8 mouse cellular contexts compared by ENCODE assay signal in the genomic region with DNA sequence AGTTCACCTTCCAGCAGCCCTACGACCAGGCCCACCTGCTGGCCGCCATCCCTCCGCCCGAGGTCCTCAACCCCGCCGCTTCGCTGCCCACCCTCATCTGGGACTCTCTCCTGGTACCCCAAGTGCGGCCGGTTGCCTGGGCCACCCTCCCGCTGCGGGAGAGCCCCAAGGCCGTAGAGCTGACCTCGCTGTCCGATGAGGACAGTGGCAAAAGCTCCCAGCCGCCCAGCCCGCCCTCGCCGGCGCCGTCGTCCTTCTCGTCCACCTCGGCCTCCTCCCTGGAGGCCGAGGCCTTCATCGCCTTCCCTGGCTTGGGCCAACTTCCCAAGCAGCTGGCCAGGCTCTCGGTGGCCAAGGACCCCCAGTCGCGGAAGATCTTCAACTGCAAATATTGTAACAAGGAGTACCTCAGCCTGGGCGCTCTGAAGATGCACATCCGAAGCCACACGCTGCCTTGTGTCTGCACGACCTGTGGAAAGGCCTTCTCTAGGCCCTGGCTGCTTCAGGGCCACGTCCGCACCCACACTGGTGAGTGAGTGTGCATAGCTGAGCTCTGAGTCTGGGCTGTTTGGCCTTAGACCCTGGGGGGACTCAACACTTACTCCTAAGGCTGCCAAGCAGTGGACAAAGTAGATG. TPM values are rescaled to one million over a fixed set of nuclear protein-coding genes. Genes with fewer than 3 reads are reported as not detected.
DNase-seq lines count a peak whose midpoint lies in the region; ATAC-seq and TF ChIP-seq lines count a peak whose summit lies in the region.

No protein-coding gene starts in this region.

- WGBS in forebrain, embryonic 11.5 days = 22% methylated on average over 34 of the region's 34 CpGs
- 50% methylated on average over 34 of the region's 34 CpGs for whole genome bisulfite sequencing in intestine, postnatal 0 days
- WGBS in neural tube, embryonic 13.5 days = 37% methylated on average over 34 of the region's 34 CpGs

- peaks cover 42% of the 10 kb centered on the region for H3K36me3 ChIP-seq in C2C12 (ENCODE audit: control insufficient read depth, insufficient read depth)
- no peaks in the 10 kb centered on the region for H3K36me3 ChIP-seq in forebrain, embryonic 11.5 days (ENCODE audit: control insufficient read depth, insufficient read depth, low read length)
- H3K36me3 ChIP-seq in intestine, postnatal 0 days (ENCODE audit: control insufficient read depth, insufficient read depth) = peaks cover 9% of the 10 kb centered on the region; the same call in 1 of the 2 replicates
- H3K36me3 ChIP-seq in neural tube, embryonic 13.5 days = no peaks in the 10 kb centered on the region

- intact Hi-C loops in gastrocnemius, adult 2 months (cut with DNase I) = loop anchor here (5.0 kb wide), 2 partner anchors 124 to 359 kb away; partner anchors contain the start of gene Gm20431

- H3K27me3 ChIP-seq in C2C12 (ENCODE audit: control insufficient read depth, insufficient read depth, insufficient read length) = no peaks in the 10 kb centered on the region
- peaks cover 38% of the 10 kb centered on the region for H3K27me3 ChIP-seq in forebrain, embryonic 11.5 days (ENCODE audit: control insufficient read depth, insufficient read depth, low read length)
- peaks cover 6% of the 10 kb centered on the region; the same call in 1 of the 2 replicates for H3K27me3 ChIP-seq in intestine, postnatal 0 days (replicated peaks; ENCODE audit: control insufficient read depth, insufficient read depth, low read length)
- H3K27me3 ChIP-seq in neural tube, embryonic 13.5 days = peaks cover 57% of the 10 kb centered on the region

- peaks cover 46% of the 10 kb centered on the region for H3K79me3 ChIP-seq in C2C12 (ENCODE audit: low read depth)

- H3K9ac ChIP-seq in forebrain, embryonic 11.5 days (ENCODE audit: low read length) = peak overlapping the region; percentile 9; the same call in 1 of the 2 replicates
- H3K9ac ChIP-seq in intestine, postnatal 0 days (ENCODE audit: low read depth, low read length) = peak overlapping the region; percentile 40; the same call in 1 of the 2 replicates
- peak overlapping the region; percentile 38 for H3K9ac ChIP-seq in neural tube, embryonic 13.5 days

- H3ac ChIP-seq in C2C12 (ENCODE audit: control insufficient read depth, insufficient read length, low read depth) = peak overlapping the region; percentile 80

- peak overlapping the region; percentile 71 for H3K4me2 ChIP-seq in forebrain, embryonic 11.5 days (ENCODE audit: low read depth, low read length, severe bottlenecking)
- H3K4me2 ChIP-seq in intestine, postnatal 0 days (replicated peaks; ENCODE audit: low read depth) = peak overlapping the region; percentile 84
- H3K4me2 ChIP-seq in neural tube, embryonic 13.5 days = peak overlapping the region; percentile 88

- H3K9me3 ChIP-seq in forebrain, embryonic 11.5 days (ENCODE audit: control insufficient read depth, low read length) = no peaks in the 10 kb centered on the region
- no peaks in the 10 kb centered on the region for H3K9me3 ChIP-seq in intestine, postnatal 0 days (ENCODE audit: control insufficient read depth)
- H3K9me3 ChIP-seq in neural tube, embryonic 13.5 days = no peaks in the 10 kb centered on the region

- H3K79me2 ChIP-seq in C2C12 (ENCODE audit: control insufficient read depth, insufficient read depth) = peaks cover 52% of the 10 kb centered on the region

- peak overlapping the region; percentile 82 for H3K4me3 ChIP-seq in gastrocnemius, adult 2 months
- peak overlapping the region; percentile 86 for H3K4me3 ChIP-seq in C2C12 (ENCODE audit: insufficient read depth, poor library complexity, severe bottlenecking)
- H3K4me3 ChIP-seq in forebrain, embryonic 11.5 days (ENCODE audit: low read depth, low read length) = peak overlapping the region; percentile 39
- peak overlapping the region; percentile 48 for H3K4me3 ChIP-seq in intestine, postnatal 0 days (ENCODE audit: low read depth, low read length)
- H3K4me3 ChIP-seq in neural tube, embryonic 13.5 days = peak overlapping the region; percentile 49

- H3K27ac ChIP-seq in gastrocnemius, adult 2 months = peak overlapping the region; percentile 86
- H3K27ac ChIP-seq in forebrain, embryonic 11.5 days (ENCODE audit: low read depth, low read length) = no peak overlapping the region
- peak overlapping the region; percentile 28; the same call in 1 of the 2 replicates for H3K27ac ChIP-seq in intestine, postnatal 0 days (ENCODE audit: low read depth, low read length)
- H3K27ac ChIP-seq in neural tube, embryonic 13.5 days (replicated peaks) = no peak overlapping the region

- no peak for TF ChIP-seq CTCF in gastrocnemius, adult 2 months (IDR thresholded peaks at IDR 0.05)
- TF ChIP-seq CTCF in C2C12 (IDR thresholded peaks at IDR 0.05; ENCODE audit: control insufficient read depth, insufficient read depth, insufficient read length) = no peak
- TF ChIP-seq CTCF in intestine, postnatal 0 days (IDR thresholded peaks at IDR 0.05; ENCODE audit: low read depth) = no peak

- DNase-seq in gastrocnemius, adult 2 months = peak; percentile 51
- no peak for DNase-seq in gastrocnemius, adult 8-10 months (ENCODE audit: low spot score in 2 of 2)
- peak; percentile 65 for DNase-seq in forebrain, embryonic 11.5 days (ENCODE audit: low spot score)
- no peak for DNase-seq in spleen, adult 12 weeks (ENCODE audit: low spot score)
- no peak for DNase-seq in frontal cortex, postnatal 14 days (ENCODE audit: low spot score in 2 of 2)

- peaks cover 27% of the 10 kb centered on the region; the same call in 1 of the 2 replicates for H3K4me1 ChIP-seq in forebrain, embryonic 11.5 days (replicated peaks; ENCODE audit: control insufficient read depth, insufficient read depth, low read length)
- H3K4me1 ChIP-seq in intestine, postnatal 0 days (replicated peaks; ENCODE audit: control insufficient read depth, insufficient read depth, low read length) = no peaks in the 10 kb centered on the region
- H3K4me1 ChIP-seq in neural tube, embryonic 13.5 days (replicated peaks) = peaks cover 58% of the 10 kb centered on the region

- no peak for ATAC-seq in forebrain, embryonic 11.5 days (replicated peaks; ENCODE audit: low FRiP score)
- ATAC-seq in intestine, postnatal 0 days = no peak
- 0 out of 2 replicates have a peak, but pooled peaks have one; percentile 8 for ATAC-seq in neural tube, embryonic 13.5 days (ENCODE audit: low read depth)

TF ChIP-seq in C2C12, 6 proteins besides CTCF, POLR2A, EP300 and RAD21:
- no peak for TF ChIP-seq MYOG (IDR thresholded peaks at IDR 0.05; ENCODE audit: control insufficient read depth, extremely low read depth, insufficient read length)
- TF ChIP-seq FOSL1 (IDR thresholded peaks at IDR 0.05; ENCODE audit: insufficient read depth, low read length, poor library complexity, severe bottlenecking) = no peak
- no peak for TF ChIP-seq MYOD1 (IDR thresholded peaks at IDR 0.05; ENCODE audit: control insufficient read depth, insufficient read length, low read depth)
- TF ChIP-seq USF1 (IDR thresholded peaks at IDR 0.05; ENCODE audit: low read depth) = no peak
- TF ChIP-seq MAX (IDR thresholded peaks at IDR 0.05) = no peak
- no peak for TF ChIP-seq CEBPB (IDR thresholded peaks at IDR 0.05; ENCODE audit: low read depth)

RNA-seq across cellular contexts. Expression of gene Snai1, which starts 0.8 kb away (rescaled TPM):
- 1 to 10 TPM; 1.1 to 1.2 TPM for total RNA-seq in gastrocnemius, adult 2 months (2021)
- under 1 TPM; 0.24 to 0.94 (median 0.65) TPM for total RNA-seq in gastrocnemius, adult 8-10 months (2022)
- 48.1 TPM for polyA plus RNA-seq in C2C12 (2012; fragmentation: generic; extraction: Trizol)
- polyA plus RNA-seq in forebrain, embryonic 11.5 days (2014; fragmentation: Nextera tagmentation; extraction: Ambion mirVana) = 25.1 and 27.8 TPM in 2 replicates
- polyA plus RNA-seq in intestine, postnatal 0 days (2015; fragmentation: Nextera tagmentation; extraction: Ambion mirVana) = 5.4 and 8.0 TPM in 2 replicates
- polyA plus RNA-seq in neural tube, embryonic 13.5 days (2015; fragmentation: Nextera tagmentation; extraction: Ambion mirVana) = 9.8 and 13.0 TPM in 2 replicates

RNA-seq across cellular contexts. Expression of gene Spata2, which starts 46.1 kb away (rescaled TPM):
- total RNA-seq in gastrocnemius, adult 2 months (2021) = 10 to 100 TPM; 18.4 to 18.9 TPM
- total RNA-seq in gastrocnemius, adult 8-10 months (2022) = 10 to 100 TPM; 19.9 to 22.6 (median 20.4) TPM
- polyA plus RNA-seq in C2C12 (2012; fragmentation: generic; extraction: Trizol) = 10.4 TPM
- 23.0 and 24.1 TPM in 2 replicates for polyA plus RNA-seq in forebrain, embryonic 11.5 days (2014; fragmentation: Nextera tagmentation; extraction: Ambion mirVana)
- polyA plus RNA-seq in intestine, postnatal 0 days (2015; fragmentation: Nextera tagmentation; extraction: Ambion mirVana) = 11.5 and 13.5 TPM in 2 replicates
- polyA plus RNA-seq in neural tube, embryonic 13.5 days (2015; fragmentation: Nextera tagmentation; extraction: Ambion mirVana) = 24.1 and 26.9 TPM in 2 replicates

RNA-seq across cellular contexts. Expression of gene Rnf114, which starts 46.3 kb away (rescaled TPM):
- total RNA-seq in gastrocnemius, adult 2 months (2021) = 10 to 100 TPM; 40.0 to 40.9 TPM
- total RNA-seq in gastrocnemius, adult 8-10 months (2022) = 10 to 100 TPM; 40.8 to 45.8 (median 43.0) TPM
- polyA plus RNA-seq in C2C12 (2012; fragmentation: generic; extraction: Trizol) = 35.4 TPM
- 133 and 145 TPM in 2 replicates for polyA plus RNA-seq in forebrain, embryonic 11.5 days (2014; fragmentation: Nextera tagmentation; extraction: Ambion mirVana)
- polyA plus RNA-seq in intestine, postnatal 0 days (2015; fragmentation: Nextera tagmentation; extraction: Ambion mirVana) = 62.2 and 64.8 TPM in 2 replicates
- polyA plus RNA-seq in neural tube, embryonic 13.5 days (2015; fragmentation: Nextera tagmentation; extraction: Ambion mirVana) = 128 TPM in 2 replicates

Comparison
In these comparisons a context has a peak if more than half of its experiments do, and no peak if none do; other contexts are left out.
1. DNase-seq: peak in gastrocnemius, adult 2 months (single experiment) and forebrain, embryonic 11.5 days (single experiment); none in gastrocnemius, adult 8-10 months (0 of 2), spleen, adult 12 weeks (single experiment) and frontal cortex, postnatal 14 days (0 of 2).
2. H3K27ac ChIP-seq: peak in gastrocnemius, adult 2 months (single experiment) and intestine, postnatal 0 days (single experiment); none in forebrain, embryonic 11.5 days (single experiment) and neural tube, embryonic 13.5 days (single experiment).
3. Peak in every context shown above with its lines, with median percentiles within 50 percentile points of each other: H3K4me3 ChIP-seq, H3K4me2 ChIP-seq and H3K9ac ChIP-seq.